Mouse (Mus musculus) kidney, embryonic 14.5 days (tissue): Measurements from ENCODE around the gene Olfr549. TPM values are rescaled to one million over a fixed set of nuclear protein-coding genes. Genes with fewer than 3 reads are reported as not detected.

Source experiments
- ATAC-seq: fragments of 200-750 bp; cut with Nextera tagmentation; 2 replicates; pipeline ENCODE4 v1.8.0; 2017; ENCODE audit warnings: moderate number of reproducible peaks, mild to moderate bottlenecking, moderate TSS enrichment, moderate library complexity; ENCODE audit not compliant: low FRiP score, low TSS enrichment
- H3K27ac ChIP-seq: fragments of 300-500 bp; sonication (generic); 2 replicates; pipeline ENCODE4 v1.5.1; 2014; ENCODE audit warnings: low read depth, mild to moderate bottlenecking, low read length, moderate library complexity, mixed read lengths
- H3K27me3 ChIP-seq: fragments of 300-500 bp; sonication (generic); 2 replicates; pipeline ENCODE4 v1.6.1; 2014; ENCODE audit warnings: mild to moderate bottlenecking, low read length; ENCODE audit not compliant: control insufficient read depth, insufficient read depth
- H3K36me3 ChIP-seq: fragments of 300-500 bp; sonication (generic); 2 replicates; pipeline ENCODE4 v1.6.1; 2014; ENCODE audit warnings: low read length, mixed read lengths; ENCODE audit not compliant: control insufficient read depth, insufficient read depth
- H3K4me1 ChIP-seq: fragments of 300-500 bp; sonication (generic); 2 replicates; pipeline ENCODE4 v1.6.1; 2014; ENCODE audit warnings: low read length, mixed read lengths; ENCODE audit not compliant: control insufficient read depth, insufficient read depth
- H3K4me2 ChIP-seq: fragments of 300-500 bp; sonication (generic); replicated peaks from 2 replicates; pipeline ENCODE4 v1.6.1; 2014; ENCODE audit warnings: low read depth, mild to moderate bottlenecking, low read length
- H3K4me3 ChIP-seq: fragments of 300-500 bp; sonication (generic); 2 replicates; pipeline ENCODE4 v1.5.1; 2014; ENCODE audit warnings: mild to moderate bottlenecking, low read length
- H3K9ac ChIP-seq: fragments of 300-500 bp; sonication (generic); 2 replicates; pipeline ENCODE4 v1.6.1; 2014; ENCODE audit warnings: low read depth, mild to moderate bottlenecking, low read length, moderate library complexity
- H3K9me3 ChIP-seq: fragments of 300-500 bp; sonication (generic); 2 replicates; pipeline ENCODE4 v1.6.1; 2016; ENCODE audit warnings: low read length; ENCODE audit not compliant: control insufficient read depth
- WGBS: fragments of 180-500 bp; shearing (Covaris S2); extraction: QIAGEN DNeasy Blood & Tissue Kit; methylation state at CpG from one replicate; pipeline ENCODE4 v1.1.7; 2014; 5-methylcytosine and 5-hydroxymethylcytosine counted together
- polyA plus RNA-seq: library from polyadenylated mRNA; unstranded; fragments of >200 nt; fragmentation: Nextera tagmentation; extraction: Ambion mirVana; gene quantifications from 2 replicates; pipeline ENCODE4 v1.2.1, GENCODE M21; 2014

Olfr549 gene
- polyA plus RNA-seq = not detected in 2 replicates

- Histone ChIP-seq H3K27me3 (no peaks in the 10 kb centered on the region), H3K4me1 (no peaks in the 10 kb centered on the region), H3K27ac (no peak within 1 kb of the TSS), H3K9ac (no peak within 1 kb of the TSS), H3K4me2 (no peak within 1 kb of the TSS), H3K36me3 (no peaks in the 10 kb centered on the region), H3K4me3 (no peak within 1 kb of the TSS), H3K9me3 (no peaks in the 10 kb centered on the region)
- ATAC-seq = no peak
- WGBS = 86% methylated on average over 3 of the region's 3 CpGs
Measured at GRCm38 (mm10) chr7:102549570-102549969, at the start of gene Olfr549. Olfr549 (plus strand) TSS chr7:102549870.

- Histone ChIP-seq H3K36me3 (no peaks in the 10 kb centered on the region), H3K9ac (no peak overlapping the region), H3K27ac (no peak overlapping the region), H3K4me2 (no peak overlapping the region), H3K4me3 (no peak overlapping the region), H3K27me3 (no peaks in the 10 kb centered on the region), H3K4me1 (no peaks in the 10 kb centered on the region), H3K9me3 (no peaks in the 10 kb centered on the region)
- 82% methylated on average over 5 of the region's 5 CpGs for WGBS
- ATAC-seq = no peak
Measured at GRCm38 (mm10) chr7:102501986-102502385, 47.7 kb upstream of the Olfr549 start.

GRCm38 (mm10) chr7:102506848-102507247 lies 42.8 kb upstream of the Olfr549 start:
- H3K27me3 ChIP-seq = no peaks in the 10 kb centered on the region
- H3K27ac ChIP-seq = no peak overlapping the region
- 48% methylated on average over 3 of the region's 3 CpGs for WGBS
- no peaks in the 10 kb centered on the region for H3K4me1 ChIP-seq
- H3K9ac ChIP-seq = no peak overlapping the region
- no peaks in the 10 kb centered on the region for H3K9me3 ChIP-seq
- H3K36me3 ChIP-seq = no peaks in the 10 kb centered on the region
- H3K4me3 ChIP-seq = no peak overlapping the region
- no peak overlapping the region for H3K4me2 ChIP-seq
- peak; percentile 80; the same call in 1 of the 2 replicates for ATAC-seq

- H3K9me3 ChIP-seq = no peaks in the 10 kb centered on the region
- no peak overlapping the region for H3K4me3 ChIP-seq
- H3K27me3 ChIP-seq = no peaks in the 10 kb centered on the region
- H3K36me3 ChIP-seq = no peaks in the 10 kb centered on the region
- 93% methylated on average over 9 of the region's 9 CpGs for WGBS
- H3K4me1 ChIP-seq = no peaks in the 10 kb centered on the region
- no peak overlapping the region for H3K27ac ChIP-seq
- H3K4me2 ChIP-seq = no peak overlapping the region
- ATAC-seq = no peak
- H3K9ac ChIP-seq = no peak overlapping the region
Measured at GRCm38 (mm10) chr7:102508066-102508465, 41.6 kb upstream of the Olfr549 start.

GRCm38 (mm10) chr7:102508666-102509065 lies 41.0 kb upstream of the Olfr549 start:
- WGBS = 89% methylated on average over 6 of the region's 6 CpGs
- Histone ChIP-seq H3K27ac (no peak overlapping the region), H3K27me3 (no peaks in the 10 kb centered on the region), H3K36me3 (no peaks in the 10 kb centered on the region), H3K4me2 (no peak overlapping the region), H3K9me3 (no peaks in the 10 kb centered on the region), H3K4me1 (no peaks in the 10 kb centered on the region), H3K4me3 (no peak overlapping the region), H3K9ac (no peak overlapping the region)
- no peak for ATAC-seq

- H3K9me3 ChIP-seq = no peaks in the 10 kb centered on the region
- ATAC-seq = no peak
- H3K27ac ChIP-seq = no peak overlapping the region
- no peaks in the 10 kb centered on the region for H3K4me1 ChIP-seq
- no peak overlapping the region for H3K4me2 ChIP-seq
- H3K4me3 ChIP-seq = no peak overlapping the region
- no peaks in the 10 kb centered on the region for H3K36me3 ChIP-seq
- H3K9ac ChIP-seq = no peak overlapping the region
- H3K27me3 ChIP-seq = no peaks in the 10 kb centered on the region
- WGBS = 82% methylated on average over 7 of the region's 7 CpGs
Measured at GRCm38 (mm10) chr7:102509726-102510125, 39.9 kb upstream of the Olfr549 start.

GRCm38 (mm10) chr7:102511927-102512326 lies 37.7 kb upstream of the Olfr549 start:
- H3K9ac ChIP-seq = no peak overlapping the region
- WGBS = 91% methylated on average over 10 of the region's 10 CpGs
- H3K4me3 ChIP-seq = no peak overlapping the region
- no peak for ATAC-seq
- H3K27ac ChIP-seq = no peak overlapping the region
- H3K4me2 ChIP-seq = no peak overlapping the region
- H3K36me3 ChIP-seq = no peaks in the 10 kb centered on the region
- no peaks in the 10 kb centered on the region for H3K9me3 ChIP-seq
- H3K4me1 ChIP-seq = no peaks in the 10 kb centered on the region
- no peaks in the 10 kb centered on the region for H3K27me3 ChIP-seq

GRCm38 (mm10) chr7:102512814-102513435 lies 36.7 kb upstream of the Olfr549 start:
- H3K27me3 ChIP-seq = no peaks in the 10 kb centered on the region
- H3K36me3 ChIP-seq = no peaks in the 10 kb centered on the region
- peak; percentile 98 for ATAC-seq
- H3K4me1 ChIP-seq = no peaks in the 10 kb centered on the region
- H3K9me3 ChIP-seq = no peaks in the 10 kb centered on the region
- no peak overlapping the region for H3K27ac ChIP-seq
- WGBS = under 1% methylated on average over 54 of the region's 54 CpGs
- H3K4me2 ChIP-seq = peak overlapping the region; percentile 95
- peak overlapping the region; percentile 60 for H3K9ac ChIP-seq
- peak overlapping the region; percentile 43 for H3K4me3 ChIP-seq

GRCm38 (mm10) chr7:102514144-102514543 lies 35.5 kb upstream of the Olfr549 start:
- Histone ChIP-seq H3K36me3 (no peaks in the 10 kb centered on the region), H3K4me2 (no peak overlapping the region), H3K4me3 (no peak overlapping the region), H3K4me1 (no peaks in the 10 kb centered on the region), H3K9ac (no peak overlapping the region), H3K9me3 (no peaks in the 10 kb centered on the region), H3K27ac (no peak overlapping the region), H3K27me3 (no peaks in the 10 kb centered on the region)
- no peak for ATAC-seq
- 69% methylated on average over 4 of the region's 4 CpGs for WGBS
